Mouse (Mus musculus) ES-E14 (cell line): Measurements from ENCODE around the gene Sigmar1.
"Not testable (repeated sequence)": the region's sequence is repeated elsewhere in the genome, so short reads cannot be mapped to it uniquely, and the experiment has no call there.

ENCODE experiments used
- ZC3H11A ChIP-seq: IDR thresholded peaks from 2 replicates; pipeline ENCODE4 v1.6.1; 2012; ENCODE audit warnings: low read depth, mild to moderate bottlenecking, inconsistent platforms, low read length, borderline replicate concordance
- ZNF384 ChIP-seq: IDR thresholded peaks from 2 replicates; pipeline ENCODE4 v1.6.1; 2012; ENCODE audit warnings: low read depth, low read length, inconsistent platforms

- not testable (repeated sequence) for TF ChIP-seq ZNF384, ZC3H11A
Measured at GRCm38 (mm10) chr4:41775840-41776239, 19.9 kb upstream of the Sigmar1 start.
